Mouse (Mus musculus) layer of hippocampus, adult 8-10 months (tissue): ENCODE results near the gene Brms1. TPM values are rescaled to one million over a fixed set of nuclear protein-coding genes. Genes with fewer than 3 reads are reported as not detected.

Experiments used
- DNase-seq, 2 experiments: peaks; one replicate each; pipeline ENCODE4 v3.0.0; 2022; ENCODE audit warnings: low spot score in 2 of 2
- total RNA-seq, 4 experiments: library from RNA; stranded (reverse); gene quantifications; 2 replicates each; pipeline ENCODE4 v1.2.4; 2022

Gene Brms1
- total RNA-seq, 4 experiments from 2014 or later: 18.3 to 24.6 (median 20.6) TPM

DNA sequence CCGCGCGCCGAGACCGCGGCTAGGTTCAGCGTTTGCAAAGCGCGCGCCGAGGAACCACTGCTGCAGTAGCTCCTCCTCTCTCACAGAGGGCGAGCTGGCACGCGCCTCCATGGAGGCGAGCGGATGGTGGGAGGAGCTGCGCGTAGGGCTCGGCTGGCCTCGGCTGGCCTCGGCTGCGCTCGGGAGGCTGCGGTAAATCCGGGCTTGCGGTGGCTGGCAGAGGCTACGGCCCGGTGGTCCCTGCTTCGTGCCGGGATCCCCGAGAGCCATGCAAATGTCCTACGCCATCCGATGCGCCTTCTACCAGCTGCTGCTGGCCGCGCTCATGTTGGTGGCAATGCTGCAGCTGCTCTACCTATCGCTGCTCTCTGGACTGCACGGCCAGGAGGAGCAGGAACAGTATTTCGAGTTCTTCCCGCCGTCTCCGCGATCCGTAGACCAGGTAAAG is 2.4 kb upstream of the Brms1 start, which contains the start of the genes B4gat1 and AC124502.3:
TSS of gene B4gat1 (plus strand) at position 118 of the 448 bp plus-strand sequence.
TSS of gene AC124502.3 (plus strand) at position 183 of the 448 bp plus-strand sequence.
- peak; percentile 86 to 87 for DNase-seq

DNA sequence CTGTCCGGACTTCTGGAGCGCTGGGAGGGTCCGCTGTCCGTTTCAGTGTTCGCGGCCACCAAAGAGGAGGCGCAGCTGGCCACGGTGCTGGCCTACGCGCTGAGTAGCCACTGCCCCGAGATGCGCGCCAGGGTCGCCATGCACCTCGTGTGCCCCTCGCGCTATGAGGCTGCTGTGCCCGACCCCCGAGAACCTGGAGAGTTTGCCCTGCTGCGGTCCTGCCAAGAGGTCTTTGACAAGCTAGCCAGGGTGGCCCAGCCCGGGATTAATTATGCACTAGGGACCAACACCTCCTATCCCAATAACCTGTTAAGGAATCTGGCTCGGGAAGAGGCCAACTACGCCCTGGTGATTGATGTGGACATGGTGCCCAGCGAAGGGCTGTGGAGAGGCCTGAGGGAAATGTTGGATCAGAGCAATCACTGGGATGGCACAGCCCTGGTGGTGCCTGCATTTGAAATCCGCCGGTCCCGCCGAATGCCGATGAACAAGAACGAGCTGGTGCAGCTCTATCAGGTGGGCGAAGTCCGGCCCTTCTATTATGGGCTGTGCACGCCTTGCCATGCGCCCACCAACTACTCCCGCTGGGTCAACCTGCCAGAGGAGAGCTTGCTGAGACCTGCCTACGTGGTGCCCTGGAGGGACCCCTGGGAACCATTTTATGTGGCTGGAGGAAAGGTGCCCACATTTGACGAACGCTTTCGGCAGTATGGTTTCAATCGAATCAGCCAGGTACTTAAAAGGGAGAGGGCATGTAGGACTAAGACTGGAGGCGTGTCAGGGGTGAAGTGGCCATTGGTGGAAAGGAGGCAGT is 1.6 kb upstream of the Brms1 start:
- no peak for DNase-seq

DNA sequence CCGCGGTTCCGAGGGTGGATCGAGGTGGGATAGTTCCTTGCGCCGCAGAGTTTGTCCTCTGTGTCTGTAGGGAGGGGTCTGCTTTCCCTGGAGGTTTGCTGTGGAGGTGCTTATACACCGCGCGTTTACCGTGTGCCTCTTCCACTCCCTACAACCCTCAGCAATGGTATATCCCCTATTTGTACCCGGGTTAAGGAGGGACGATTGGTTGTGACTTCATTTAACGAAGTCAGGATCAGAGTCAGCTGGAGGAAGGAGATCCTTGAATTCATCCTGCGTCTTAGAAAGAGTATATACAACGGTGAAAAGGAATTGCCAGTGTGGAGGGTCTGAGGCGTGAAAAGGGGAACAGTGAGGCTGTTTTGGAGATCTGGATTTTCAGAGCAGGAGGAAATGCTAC is 434 bp downstream of the Brms1 start:
- DNase-seq: no peak

DNA sequence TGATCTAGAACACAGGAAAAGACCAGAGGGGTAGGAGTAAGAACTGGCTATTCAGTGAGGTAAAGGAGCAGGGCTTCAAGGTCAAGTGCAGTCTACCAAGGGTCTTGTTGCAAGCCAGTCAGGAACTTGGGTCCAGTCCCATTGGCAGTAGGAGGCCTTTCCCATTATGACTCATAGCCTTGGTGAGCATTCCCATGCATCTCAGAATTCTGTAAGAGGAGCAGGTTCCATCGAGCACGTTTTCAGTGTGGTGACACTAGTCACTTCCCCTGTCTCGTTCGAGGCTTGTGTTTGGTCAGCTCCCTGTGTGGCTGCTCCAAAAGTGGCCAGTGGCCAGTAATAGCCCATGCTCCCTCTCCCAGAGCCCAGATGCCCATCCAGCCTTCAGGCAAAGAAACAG is 4.4 kb downstream of the Brms1 start:
- DNase-seq: no peak

DNA sequence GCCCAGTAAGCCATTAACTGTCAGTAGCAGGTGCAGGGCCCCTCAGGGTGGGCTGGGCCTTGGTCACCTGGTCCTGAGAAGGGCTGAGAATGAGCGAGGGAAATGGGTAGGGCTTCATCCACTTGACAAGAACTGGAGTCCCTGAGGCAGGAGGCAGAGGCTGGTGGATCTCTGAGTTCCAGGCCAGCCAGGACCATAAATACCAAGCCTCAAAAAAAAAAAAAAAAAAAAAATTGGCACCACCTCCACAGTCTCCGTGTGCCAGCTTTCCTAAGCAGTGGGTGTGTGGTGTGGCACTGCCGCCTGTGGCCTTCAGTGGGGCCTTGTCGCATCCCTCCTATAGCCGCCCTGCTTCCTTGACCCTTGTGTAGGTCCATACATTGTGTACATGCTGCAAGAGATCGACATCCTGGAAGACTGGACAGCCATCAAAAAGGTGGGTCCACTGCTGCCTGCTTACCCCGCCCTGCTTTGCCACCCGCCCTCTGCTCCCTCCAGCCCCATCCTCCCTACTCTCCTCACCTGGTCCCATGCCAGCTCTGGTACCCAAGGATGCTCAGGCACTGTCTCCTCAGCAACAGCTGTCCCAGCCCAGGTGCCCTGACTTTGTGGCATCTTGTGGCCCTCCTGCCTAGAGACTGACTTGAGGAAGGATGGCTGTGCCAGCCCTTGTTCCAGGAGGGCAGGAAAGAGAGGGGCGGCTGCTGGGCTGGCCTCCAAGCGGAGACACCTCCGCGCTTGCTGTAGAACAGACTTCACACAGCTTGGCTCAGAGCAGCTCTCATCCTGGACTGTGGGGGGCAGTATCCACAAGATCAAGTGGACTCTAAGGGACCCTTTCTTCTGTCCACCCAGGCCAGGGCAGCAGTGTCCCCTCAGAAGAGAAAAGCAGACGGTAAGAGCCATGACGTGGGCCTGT is 7.2 kb downstream of the Brms1 start:
- peak in 1 of 2 experiments; percentile 71 for DNase-seq

DNA sequence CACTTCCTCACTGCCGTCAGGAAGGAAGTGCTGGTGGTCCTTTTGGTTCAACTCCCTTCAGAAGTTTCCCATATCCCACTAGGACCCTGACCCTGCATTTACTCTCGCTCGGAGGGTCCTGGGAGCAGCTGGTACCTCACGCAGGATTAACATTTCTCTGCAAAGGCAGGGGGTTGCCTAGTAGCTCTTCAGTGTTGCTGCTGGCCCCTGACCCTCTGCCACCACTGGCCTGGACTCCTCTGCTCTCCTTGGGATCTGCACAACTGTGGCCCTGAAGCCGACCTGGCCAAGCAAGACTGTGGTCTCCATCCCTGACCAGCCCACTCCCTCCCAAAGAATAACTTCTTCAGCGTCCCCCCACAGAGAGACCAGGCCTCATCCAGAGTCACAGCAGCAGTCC is 8.2 kb downstream of the Brms1 start:
- no peak for DNase-seq

DNA sequence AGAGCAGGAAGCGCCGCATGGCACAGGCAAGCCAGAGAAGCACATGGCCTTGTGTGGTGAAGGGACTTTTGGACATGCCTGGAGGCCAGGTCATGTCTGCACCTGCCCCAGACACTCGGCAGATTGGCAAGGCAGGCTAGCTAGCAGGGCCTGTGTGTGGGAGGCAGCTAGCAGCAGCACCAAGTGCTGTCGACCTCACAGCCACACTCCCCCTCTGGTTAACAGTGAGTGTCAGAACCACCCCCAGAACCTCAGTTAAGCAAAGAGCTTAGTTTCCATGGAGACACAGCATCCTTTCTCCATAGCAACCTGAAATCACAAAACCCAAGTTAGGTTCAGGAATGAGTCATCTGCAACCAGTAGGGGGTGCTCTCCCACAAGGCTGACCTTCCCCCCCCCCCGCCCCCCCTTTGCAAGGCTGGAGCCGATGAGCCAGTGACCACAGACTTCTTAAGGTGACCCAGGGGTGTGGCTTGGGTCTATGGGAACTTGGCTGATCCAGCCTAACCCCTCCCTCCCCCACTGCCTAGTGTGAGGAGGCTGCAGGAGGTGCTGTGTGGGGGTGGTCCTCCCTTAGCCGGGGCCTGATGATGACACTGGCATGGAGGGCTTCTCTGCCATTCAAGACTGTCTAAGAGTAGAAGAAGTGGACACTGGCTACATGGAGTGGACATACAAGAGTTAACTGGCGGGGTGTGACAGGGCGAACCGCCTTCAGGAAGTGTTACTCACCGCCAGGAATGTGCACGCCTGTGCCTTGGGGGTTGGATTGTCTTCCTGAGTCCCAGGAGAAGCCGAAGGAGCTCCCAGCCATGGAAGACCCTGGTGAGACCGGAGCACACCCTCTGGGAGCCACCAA is 9.1 kb downstream of the Brms1 start, which contains the start of gene Rin1:
TSS of gene Rin1 (plus strand) at position 435 of the 859 bp plus-strand sequence.
- DNase-seq: peak; percentile 73 to 82

DNA sequence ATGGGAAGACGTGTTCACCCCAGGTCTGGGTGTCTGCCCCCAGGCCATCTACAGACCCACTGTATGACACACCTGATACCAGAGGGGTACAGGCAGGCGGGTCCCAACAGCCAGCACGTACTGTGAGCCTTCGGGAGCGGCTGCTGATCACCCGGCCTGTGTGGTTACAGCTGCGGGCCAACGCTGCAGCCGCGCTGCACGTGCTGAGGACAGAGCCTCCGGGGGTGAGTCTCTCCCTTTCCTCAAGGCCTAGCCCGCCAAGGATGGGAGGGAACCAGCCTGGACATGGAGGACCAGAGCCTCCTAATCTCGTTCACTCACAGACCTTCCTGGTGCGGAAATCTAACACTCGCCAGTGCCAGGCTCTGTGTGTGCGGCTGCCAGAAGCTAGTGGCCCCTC is 9.9 kb downstream of the Brms1 start:
- no peak for DNase-seq

DNA sequence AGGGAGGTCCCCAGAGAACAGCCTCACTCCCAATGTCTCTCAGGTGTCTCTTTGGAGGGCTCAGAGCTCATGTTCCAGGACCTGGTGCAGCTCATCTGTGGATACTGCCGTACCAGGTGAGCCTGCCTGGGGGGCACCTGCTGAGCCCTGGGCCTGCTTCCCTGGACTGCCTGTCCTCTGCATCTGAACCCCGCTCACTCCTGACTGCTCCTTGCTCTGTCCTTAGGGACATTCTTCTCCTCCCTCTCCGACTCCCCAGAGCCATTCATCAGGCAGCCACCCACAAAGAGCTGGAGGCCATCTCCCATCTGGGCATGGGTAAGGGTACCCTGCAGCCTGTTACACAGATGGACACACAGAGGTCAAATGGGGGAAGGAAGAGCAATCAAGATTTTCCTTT is 10.4 kb downstream of the Brms1 start:
- DNase-seq: no peak

DNA sequence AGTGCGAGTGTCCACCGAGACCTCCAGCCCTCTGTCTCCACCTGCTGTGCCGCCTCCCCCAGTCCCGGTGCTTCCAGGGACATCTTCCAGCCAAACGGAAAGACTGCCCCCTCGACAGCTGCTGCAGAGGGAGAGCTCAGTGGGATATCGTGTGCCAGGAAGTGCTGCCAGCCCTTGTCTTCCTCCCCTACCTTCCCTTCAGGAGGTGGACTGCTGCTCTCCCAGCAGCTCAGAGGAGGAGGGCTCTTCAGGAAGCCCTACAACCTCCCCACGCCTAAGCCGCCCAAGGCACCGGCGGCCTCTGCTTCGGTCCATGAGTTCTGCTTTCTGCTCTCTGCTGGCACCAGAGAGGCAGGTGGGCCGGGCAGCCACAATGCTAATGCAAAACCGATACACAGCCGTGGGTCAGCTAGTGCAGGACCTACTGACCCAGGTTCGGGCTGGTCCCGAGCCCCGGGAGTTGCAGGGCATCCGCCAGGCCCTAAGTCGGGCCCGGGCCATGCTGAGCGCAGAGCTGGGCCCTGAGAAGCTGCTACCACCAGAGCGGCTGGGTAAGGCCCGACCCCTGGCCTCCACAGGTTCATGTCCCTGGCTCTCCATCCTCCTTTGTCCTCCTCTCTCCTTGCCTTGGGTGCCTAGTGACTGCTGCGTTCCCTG is 11.1 kb downstream of the Brms1 start:
- peak in 1 of 2 experiments; percentile 45 for DNase-seq

DNA sequence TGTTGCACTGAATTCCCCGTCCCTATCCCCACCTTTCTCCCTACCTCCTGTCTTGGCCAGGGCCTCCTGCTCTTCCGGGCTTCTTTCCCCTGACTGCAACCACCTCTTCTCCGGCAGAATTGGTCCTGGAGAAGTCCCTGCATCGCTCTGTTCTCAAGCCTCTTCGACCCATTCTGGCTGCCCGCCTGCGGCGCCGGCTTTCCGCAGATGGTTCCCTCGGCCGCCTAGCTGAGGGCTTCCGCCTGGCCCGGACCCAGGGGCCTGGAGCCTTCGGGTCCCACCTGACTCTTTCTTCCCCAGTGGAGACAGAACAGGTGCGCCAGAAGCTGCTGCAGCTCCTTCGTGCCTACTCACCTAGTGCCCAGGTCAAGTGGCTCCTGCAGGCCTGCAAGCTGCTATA is 11.7 kb downstream of the Brms1 start:
- DNase-seq: no peak

DNA sequence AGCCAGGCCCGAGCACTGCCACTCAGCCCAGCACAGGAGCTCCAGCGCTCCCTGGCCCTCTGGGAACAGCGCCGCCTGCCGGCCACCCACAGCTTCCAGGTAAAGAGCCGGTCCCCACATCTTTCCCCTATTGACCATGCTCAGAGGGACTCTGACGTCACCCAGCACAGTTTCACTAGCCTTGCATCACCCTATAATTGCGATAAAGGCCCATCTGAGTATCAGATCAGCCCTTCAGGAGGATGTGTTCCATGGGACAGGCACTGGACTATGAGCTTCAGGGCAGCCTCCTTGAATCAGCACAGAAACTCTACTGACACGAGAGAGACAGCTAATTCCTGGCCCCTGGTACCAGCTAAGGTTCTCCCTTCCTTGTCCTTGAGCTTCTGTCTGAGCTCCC is 12.8 kb downstream of the Brms1 start:
- no peak for DNase-seq

DNA sequence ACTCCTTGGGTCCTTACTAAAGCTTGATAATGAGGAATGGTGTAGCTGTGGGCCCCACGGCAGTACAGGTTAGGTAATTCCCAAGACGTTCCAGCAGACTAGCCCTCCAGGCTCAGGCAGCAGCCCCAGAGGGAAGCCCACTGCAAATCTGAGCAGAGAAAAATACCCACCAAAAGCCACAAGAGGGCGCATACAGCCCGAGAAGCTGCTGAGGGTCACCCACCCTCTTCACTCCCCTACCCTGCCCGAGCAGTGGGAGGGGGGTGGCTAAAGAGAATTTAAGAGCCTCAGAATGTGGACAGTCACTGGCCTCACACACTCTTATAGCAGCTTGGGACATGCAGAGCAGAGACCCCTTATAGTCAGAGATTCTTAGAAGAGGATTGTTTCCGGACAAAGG is 15.1 kb downstream of the Brms1 start:
- no peak for DNase-seq

DNA sequence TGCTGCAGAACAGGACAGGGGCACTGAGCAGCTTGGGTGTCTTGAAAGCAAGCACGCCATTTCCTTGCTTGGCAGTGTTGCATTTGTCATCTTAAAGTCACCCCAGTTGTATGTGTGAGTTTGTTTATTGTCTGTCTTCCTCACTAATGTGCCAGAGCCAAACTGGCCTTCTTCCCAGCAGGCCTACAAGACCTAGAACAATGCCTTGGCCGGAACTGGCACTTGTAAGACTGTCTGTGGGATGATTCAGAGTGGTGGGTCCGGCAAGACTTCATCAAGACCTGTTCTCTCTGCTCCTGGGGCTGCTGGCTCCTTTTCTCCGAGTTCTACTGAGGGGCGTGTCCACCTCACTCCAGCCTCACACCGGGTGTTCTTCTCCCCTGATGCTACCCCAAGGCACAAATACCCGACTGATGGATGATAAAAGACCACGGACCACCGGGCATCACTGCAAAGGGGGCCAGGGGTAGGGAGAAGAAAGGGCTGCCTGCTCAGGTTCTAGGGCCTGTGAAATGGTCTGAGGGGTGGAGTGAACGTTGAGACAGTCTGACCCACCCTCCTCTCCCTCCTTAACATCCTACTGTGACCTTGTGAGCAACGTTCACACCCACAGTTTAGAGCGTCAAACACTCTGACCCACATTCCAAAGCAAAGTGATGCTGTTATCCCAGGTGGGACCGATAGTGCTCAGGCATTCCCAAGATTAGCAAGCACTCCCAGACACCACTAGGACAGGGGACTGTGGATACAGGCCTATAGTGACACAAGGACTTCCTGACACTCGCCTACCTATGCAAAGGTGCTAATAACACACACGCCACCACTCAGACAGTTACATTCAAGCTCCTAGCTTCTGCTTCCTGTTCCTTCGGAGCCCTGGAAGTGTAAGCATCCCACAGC is 17.0 kb downstream of the Brms1 start:
- DNase-seq: no peak

DNA sequence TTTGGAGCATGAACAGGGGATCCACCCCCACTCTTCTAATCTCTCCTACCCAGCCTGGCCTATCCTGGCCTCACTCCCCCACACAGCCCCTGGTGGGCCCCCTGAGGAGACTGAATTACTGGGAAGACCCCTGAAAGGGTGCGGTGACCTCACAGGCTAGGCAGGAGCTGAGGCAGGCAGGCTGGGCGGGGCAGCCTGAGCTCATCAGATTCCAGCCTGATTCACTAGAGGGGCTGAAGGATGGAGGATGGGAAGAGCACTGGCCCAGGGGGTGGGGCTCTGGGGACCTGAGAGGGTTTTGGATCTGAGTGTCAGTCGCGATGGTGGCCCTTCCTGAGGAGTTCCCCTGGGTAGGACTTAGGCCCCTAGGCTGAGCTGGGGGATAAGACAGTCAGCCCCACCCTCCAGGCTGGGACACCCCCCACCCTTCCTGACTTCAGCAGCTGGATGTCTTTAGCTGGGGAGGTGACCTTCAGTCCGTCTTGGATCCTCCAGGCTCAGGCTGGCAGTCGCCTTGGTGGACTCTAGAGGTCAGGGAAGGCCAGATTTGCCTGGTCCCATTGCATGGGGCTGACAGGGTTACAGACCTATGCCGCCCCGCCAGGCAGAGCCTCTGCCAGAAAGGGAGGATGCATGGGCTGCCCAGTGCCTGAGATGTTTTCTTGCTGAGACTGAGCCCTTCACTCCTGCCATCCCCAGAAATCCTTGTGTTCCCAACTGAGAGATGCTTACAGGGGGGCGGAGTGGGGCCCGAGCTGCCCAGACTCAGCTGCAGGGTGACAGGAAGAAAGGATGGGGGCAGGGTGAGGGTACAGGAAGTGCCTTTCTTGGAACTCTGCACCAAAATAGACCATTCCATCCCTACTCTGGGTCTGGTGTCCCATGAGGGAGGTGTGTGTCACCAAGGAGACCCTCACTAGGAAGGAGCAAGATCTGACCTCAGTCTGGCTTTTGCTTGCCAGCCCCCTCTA is 17.9 kb downstream of the Brms1 start:
- DNase-seq: no peak

DNA sequence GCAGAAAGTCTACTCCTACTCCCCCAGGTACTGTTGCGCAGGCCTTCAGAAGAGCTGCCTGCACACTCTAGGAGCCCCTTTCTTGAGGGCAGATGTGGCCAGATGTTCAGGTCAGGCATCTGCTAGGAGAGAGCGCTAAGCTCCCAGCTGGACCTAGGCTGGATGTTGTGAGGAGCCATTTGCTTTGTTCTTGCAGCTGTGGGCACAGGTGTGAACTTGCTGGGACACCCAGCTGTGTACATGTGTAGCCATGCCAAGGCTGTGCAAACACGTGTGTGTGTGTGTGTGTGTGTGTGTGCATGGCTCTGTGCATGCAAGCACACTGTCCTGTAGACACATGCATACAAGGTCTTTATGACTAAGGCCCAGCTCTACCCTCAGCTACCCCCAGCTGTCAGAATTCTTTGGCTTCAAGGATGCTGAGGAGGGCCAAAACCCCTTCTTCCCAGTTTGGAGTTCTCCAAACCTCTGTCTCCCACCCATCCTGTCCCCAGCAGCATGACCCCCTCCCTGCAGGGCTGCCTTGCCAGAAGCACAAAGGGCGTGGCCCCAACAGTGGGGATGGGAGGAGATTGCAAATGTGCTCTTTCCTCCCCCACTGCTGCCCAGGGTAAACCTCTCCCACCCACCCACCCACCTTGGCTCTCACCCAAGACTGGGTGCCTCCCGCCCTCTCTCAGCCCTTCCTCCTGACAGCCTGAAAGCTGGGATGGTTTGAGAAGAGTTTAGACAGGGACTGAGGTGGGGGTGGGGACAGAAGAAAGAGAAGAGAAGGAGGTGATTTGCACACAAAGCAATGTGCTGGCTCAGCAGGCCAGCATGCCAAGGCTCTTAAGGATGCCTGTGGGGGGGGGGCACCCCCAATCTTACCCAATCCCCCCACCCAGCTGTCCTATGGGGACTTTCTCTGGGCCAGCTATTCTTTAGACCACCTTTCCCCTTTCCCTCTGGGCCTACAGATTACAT is 19.5 kb downstream of the Brms1 start:
- no peak for DNase-seq

DNA sequence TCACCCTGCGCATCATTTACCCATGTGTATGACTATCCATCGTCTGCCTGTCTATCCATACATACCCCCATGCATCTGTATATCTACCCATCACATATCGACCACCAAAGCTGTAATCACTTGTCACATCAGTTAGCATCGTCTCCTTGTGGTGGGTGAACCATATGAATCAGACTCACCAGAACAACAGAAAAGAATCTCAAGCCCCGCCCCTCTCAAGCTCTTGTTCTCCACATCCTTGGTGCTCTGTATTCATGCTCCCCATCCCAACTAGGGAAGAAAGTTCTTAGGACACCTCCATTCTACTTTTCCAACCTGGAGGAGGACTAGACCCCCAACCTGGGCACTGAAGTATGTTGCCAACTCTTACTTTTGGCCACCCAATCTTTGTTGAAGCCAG is 20.9 kb downstream of the Brms1 start:
- DNase-seq: no peak
